Mouse (Mus musculus) kidney, postnatal 10 days (tissue): ENCODE measurements around the gene Pwp2.

Experiments used
- DNase-seq: peaks from one replicate; pipeline ENCODE4 v3.0.0; 2021; ENCODE audit warnings: mixed read lengths

The Pwp2 gene

DNA sequence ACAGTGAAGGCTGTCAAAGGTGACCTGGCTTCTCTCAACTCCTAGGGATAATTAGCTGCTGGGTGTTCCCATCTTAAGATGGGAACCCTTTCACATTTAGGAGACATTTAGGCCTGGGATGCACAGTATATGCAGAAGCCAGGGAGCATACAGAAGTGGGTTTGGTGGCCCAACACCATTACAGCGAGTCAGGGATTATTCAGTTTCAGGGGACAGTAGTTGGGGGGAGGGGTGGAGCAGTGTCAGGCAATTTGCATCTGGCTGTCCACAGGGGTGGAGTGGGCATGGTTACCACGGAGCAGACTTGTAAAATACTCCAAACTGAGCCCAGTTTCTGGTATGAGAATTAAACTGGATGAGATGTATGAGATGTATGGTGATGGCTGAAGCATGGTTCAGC is 14.5 kb downstream of the Pwp2 start:
- DNase-seq, result no peak

DNA sequence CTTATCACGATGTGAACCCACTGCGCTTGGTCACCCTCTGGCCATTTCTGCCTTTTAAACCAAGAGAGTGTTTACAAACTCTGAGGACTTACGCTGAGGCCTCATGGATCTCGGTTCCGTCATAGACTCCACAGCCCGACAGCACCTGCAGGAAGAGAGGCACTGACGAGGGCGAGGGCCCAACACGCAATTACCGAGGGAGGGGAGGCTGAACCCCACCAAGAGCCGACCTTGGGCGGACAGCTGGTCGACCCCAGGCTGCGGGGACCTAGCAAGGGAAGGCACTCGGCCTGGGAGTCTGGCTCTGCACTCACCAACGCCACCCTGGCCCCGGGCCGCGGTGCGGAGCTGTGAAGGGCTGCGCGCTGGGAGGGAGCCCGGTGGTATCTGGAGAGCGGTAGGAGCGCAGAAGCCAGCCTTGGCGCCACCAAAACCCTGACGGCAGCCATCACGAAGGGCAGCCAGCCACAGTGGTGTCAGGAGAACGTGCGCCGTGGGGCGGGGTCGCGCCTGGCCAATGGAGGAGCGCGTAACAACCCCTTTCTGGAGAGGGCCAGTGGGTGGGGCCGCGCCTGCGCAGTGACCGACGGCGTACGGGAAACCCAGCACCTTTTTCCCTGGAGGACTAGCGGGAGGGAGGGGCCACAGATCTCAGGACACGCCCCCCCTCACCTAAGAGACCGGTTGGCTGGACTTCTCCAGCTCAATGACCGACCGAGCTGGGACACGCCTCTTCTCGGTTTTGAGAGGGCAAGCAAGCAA is 15.5 kb downstream of the Pwp2 start, which contains the start of gene D10Jhu81e:
Gene D10Jhu81e, minus strand, starts transcription at position 502 of the 762 bp plus-strand sequence.
- peak; percentile 100 for DNase-seq

- no peak for DNase-seq
Observed at GRCm38 (mm10) chr10:78168792-78169191, 16.2 kb downstream of the Pwp2 start.

GRCm38 (mm10) chr10:78167775-78168174 is 17.2 kb downstream of the Pwp2 start:
- no peak for DNase-seq

DNA sequence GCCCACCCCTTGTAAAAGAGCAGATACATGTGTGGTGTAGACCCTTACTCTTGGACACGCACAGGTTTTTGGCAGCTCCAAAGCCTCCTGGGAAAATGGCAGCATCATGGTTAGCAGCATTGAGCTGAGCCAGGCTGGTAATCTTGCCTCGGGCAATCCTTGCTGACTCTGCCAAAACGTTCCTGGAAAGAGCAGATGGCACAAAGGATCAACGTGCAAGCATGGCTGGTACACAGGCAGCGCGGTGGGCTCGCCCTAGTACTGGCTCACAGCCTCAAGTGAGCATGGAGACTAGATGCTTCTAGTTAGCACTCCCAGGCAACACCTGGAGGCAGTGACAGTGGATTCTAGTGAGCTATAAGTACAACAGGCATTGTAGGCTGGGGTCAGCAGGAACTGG is 17.6 kb downstream of the Pwp2 start:
- no peak for DNase-seq

- no peak for DNase-seq
Observed at GRCm38 (mm10) chr10:78165256-78166005, 19.5 kb downstream of the Pwp2 start.

- no peak for DNase-seq
Observed at GRCm38 (mm10) chr10:78164786-78165185, 20.2 kb downstream of the Pwp2 start.

DNA sequence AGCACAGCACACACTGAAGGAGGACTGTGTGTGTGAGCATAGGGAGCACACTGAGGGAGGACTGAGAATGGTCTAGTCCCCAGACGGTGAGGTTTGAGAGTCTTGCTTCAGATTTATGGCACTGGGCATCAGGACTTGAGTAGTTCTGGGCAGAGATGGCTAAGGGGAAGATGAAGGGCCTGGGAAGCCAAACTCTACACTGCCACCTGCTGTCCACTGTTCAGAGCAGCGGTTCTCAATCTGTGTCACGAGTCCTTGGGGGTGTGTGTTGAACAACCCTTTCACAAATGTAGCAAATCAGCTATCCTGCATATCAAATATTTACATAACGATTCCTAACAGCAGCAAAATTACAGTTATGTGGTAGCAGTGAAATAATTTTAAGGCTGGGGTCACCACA is 21.0 kb downstream of the Pwp2 start:
- DNase-seq, result peak; percentile 83

GRCm38 (mm10) chr10:78163241-78163640 is 21.7 kb downstream of the Pwp2 start:
- DNase-seq, result no peak

- DNase-seq, result no peak
Observed at GRCm38 (mm10) chr10:78162646-78163045, 22.3 kb downstream of the Pwp2 start.

DNA sequence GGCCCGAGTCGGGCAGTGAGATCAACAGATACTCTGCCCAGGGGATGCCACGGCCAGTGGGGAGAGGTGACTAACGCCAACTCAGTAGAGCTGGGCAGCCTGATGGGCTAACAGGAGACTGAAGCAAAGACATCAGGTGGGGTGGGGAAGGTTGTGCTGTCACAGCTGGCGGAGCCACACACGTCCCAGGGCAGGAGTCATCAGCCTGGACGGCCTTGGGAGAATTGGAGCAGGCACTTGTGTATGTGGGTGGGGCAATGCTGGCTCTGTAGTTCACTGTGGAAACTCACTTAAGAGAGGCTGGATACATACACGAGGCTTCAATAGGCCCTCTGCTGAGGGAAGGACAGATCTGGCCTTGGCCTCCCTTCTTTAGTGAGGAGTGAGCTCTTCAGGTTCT is 23.9 kb downstream of the Pwp2 start:
- DNase-seq, result no peak

GRCm38 (mm10) chr10:78160369-78161095 is 24.4 kb downstream of the Pwp2 start:
- no peak for DNase-seq

GRCm38 (mm10) chr10:78159906-78160305 is 25.0 kb downstream of the Pwp2 start:
- peak; percentile 93 for DNase-seq

DNA sequence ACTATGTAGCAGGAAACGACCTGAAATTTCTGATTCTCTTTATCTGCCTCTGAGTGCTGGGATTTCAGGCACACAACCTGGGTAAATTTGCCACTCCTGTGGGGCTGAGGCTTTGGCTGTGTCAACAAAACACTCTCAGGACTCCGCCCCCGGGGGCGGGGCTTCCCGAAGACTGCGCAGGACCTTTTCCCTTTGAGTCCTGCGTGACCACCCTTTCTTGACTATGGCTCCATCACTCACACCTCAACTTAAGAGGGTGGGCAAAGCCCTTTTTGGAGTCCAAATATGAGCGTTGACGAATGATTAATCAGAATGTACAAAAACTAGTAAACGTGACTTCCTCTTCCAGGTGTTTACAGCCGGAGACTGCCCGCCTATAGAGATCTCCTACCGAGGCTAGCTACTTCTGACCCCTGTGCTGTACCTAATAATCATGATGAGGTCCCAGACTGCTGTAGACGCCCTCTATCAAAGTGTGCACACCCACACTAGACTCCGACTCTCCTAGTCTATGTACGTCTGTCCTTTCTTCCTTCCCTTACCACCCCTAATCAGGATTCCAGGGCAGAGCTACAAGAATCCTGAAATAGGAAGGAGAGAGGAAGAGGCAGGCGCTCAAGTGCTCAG is 25.6 kb downstream of the Pwp2 start:
- peak; percentile 85 for DNase-seq

- peak; percentile 48 for DNase-seq
Observed at GRCm38 (mm10) chr10:78158041-78158440, 26.9 kb downstream of the Pwp2 start.

- no peak for DNase-seq
Observed at GRCm38 (mm10) chr10:78156926-78157325, 28.0 kb downstream of the Pwp2 start.

DNA sequence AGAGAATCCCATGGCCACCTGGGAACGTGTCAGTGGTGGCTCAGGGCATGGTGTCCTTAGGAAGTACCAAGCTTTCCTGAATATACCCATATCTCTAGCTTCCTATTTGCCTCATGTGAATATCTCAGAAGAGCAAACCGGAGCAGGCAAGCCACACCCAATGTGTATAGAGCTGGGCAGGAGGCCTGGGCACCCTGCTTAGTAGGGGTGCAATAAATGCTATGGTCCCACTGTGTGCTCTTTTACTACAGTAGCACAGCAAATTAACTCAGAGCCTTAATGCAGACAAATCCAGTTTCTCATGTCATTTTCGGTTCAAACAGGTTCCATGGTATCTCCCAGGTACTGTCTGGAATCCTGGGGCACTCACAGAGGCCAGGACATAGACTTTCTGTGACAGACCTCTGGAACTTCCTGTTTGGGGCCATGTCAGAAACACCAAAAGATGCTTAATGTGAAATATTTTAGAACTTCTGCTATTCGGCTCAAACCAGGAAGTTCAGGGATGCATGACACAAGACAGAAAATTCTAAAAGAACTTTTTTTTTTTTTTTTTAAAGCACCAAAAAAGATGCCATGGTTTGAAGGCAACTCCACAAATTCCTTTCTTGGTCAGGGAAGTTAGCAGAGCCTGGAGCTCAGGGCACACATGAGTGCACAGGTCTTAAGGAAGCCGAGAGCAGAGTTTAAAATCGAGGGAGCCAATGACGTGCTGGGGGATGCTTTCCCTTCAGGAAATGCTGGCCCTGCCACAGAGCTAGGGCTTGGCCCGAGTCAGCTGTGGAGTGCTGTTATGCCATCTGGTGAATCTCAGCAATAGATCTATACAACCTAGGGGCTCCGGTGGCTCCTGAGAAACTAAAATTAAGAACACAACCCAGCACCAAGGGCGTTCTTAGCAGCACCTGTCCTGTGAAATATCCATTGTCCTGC is 35.8 kb downstream of the Pwp2 start:
- no peak for DNase-seq

DNA sequence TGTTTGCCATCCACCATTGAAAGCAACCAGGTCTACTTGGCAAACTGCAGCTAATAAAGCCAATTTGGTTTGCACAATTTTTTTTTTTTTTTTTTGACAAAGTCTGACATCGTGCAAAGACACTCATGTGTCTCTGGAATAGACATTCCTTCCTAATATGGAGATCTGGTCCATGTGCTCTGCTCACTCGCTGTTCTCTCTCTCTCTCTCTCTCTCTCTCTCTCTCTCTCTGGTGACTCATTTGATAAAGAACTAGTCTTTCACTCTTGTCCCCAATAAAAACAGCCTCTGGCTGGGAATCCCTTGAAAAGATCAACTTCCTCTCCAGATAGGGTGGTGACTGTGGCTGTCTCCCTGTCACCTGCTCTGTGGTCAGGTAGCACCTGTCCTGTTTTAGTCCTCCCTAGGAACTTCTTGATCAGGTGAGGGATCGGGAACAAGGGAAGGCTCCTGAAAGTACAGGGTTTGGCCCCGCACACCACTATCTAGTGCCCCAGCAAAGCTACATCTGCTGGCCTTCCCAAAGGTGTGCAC is 37.0 kb downstream of the Pwp2 start:
- no peak for DNase-seq

DNA sequence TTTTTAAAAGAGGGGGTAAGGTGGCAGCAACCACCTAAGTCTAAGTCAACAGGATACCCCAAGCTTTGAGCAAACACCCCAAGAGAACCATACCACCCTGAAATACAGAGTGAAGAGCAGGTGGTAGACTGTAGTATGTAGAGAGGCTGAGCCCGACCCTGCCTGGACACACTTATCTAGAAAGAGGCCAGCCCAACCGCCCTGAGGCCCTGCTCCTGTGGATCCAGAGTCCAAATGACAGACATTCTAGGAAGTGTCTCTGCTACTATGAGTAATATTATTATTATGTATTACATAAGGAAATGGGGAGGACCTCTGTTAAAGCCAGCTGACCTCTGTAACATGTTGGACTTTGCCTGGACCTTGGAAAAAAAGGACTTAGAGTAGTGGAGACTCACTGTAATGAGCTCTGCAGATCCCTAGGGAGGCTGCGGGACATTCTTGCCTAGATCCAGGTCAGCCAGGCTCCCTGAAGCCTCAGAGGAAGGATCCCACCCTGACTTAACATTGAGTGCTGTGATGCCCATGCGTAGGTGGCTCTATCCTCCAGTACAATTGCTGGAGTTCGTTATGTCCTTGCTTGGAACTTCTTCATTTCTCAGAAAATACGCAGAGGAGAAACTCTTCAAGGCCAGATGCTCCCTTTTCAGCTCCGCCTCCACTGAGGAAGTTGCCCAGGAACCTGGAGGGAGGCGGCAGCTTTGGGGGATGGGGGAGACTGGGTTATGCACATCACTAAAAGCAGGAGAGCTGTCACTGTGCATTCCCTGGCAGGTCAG is 41.0 kb downstream of the Pwp2 start:
- DNase-seq, result no peak

DNA sequence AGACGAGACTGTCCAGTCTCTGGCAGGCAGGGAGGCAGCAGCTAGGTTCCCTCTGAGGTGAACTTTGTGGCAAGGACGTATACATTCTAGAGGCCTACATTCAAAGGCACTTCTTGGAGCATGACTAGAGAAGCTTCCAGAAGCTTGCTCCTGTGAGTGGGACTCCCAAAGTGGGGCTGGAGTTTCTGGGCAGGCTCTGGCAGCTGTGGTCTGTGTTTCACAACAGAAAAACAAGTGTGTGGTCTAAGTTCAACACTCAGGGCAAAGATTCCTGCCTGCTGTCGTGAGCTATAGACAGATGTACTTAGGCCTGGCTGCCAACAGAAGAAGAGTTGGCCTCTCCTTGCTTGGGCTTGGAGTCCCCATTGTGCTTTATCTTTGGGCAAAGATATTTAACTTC is 44.1 kb downstream of the Pwp2 start:
- DNase-seq, result no peak

DNA sequence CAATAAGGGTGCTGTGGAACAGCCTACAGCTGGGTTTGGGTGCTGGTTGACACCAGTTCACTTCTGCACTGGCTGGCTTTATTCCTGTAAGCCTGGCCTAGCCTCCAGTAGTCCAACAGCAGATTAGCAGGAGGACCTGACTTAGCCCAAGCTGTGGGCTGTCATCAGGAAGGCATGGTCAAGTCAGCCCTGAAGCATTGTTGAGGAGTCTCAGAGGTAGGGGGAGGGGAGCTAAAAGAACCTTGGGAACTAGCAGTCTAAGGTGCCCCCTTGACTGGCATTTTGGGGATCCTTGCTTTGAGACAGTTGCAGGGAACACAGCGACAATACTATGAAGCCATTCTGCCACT is 44.7 kb downstream of the Pwp2 start:
- DNase-seq, result no peak
